Mouse (Mus musculus) CD4-positive naive resting alpha-beta T cell, adult 57 days (primary cell): ENCODE measurements around the gene Sec14l5. TPM values are rescaled to one million over a fixed set of nuclear protein-coding genes. Genes with fewer than 3 reads are reported as not detected.

Experiments used
- total RNA-seq: library from RNA; stranded (reverse); gene quantifications from one replicate; pipeline ENCODE4 v1.2.4, GENCODE M21; 2023

Gene Sec14l5
- total RNA-seq: not detected

DNA sequence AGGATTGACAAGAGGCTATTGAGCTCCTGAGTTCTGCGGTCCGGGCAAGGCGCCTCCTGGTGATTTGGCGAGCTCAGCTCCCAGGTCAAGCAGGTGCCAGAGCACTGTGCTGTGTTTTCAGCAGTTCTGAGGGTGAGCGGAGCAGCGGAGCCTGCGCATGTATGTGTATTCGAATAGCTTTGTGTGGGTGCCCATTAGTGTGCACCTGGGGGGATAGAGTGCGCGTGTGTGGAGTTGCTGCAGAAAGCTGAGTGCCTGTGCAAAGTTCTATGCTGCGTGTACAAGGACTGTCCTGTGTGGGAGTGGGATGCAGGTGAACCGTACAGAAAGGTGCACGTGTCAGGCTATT, at the start of gene Sec14l5:
Gene Sec14l5 (plus strand): TSS at position 73 of the 349 bp plus-strand sequence.

DNA sequence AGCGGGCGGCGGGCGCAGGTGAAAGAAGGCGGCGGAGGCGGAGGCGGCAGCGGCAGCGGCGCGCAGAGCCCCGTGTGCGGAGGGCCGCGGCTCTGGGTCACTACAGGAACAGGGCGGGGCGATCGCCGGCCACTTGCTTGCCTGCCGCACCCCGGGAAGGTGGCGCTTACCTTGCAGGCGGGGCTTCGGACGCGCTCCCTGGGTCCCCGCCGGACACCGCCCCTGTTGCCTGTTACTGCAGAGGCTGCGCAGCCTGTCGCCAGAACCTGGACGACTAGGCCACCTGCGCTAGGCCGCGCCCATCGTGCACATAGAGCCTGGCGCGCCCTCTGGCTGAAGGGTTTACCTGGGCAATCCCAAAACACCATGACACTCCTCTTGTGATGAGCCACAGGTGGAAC, 14.5 kb upstream of the Sec14l5 start, which contains the start of gene Ppl:
Gene Ppl (minus strand): TSS at position 21 of the 401 bp plus-strand sequence.

DNA sequence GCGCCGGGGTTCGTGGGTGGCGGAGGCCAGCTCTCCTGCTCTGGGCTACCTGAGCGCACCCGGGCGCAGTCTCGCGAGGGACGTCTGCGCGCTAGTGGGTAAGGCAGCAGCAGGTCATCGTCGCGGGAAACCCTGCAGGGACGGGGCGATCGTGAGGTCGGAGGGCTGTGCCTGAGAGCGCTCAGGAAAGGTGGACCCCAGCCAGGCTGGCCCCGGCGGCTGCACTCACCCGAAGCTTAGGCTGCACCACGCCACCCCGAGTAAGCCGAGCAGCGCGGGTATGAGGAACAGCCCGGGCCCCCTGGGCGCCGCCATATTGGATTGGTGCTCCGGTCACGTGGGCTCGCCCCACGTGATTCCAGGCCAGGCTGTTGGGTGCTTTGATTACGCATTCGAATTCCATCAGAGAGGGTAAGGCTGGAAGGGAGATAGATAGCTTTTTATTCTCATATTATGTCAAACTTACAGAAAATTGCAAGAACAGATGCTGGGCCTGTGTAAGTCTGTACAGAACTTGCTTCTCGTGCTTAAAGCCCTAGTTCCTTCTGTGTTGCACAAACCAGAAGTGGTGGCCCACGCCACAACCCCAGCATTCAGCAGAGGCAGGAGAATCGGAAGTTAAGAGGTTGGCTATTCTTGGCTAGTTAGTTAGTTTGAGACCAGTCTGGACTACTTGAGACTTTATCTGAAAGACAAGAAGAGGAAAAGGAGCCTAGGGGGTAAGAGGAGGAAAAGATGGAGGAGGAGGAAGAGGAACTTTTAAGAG, 56.9 kb downstream of the Sec14l5 start, which contains the start of gene Nagpa:
Gene Nagpa (minus strand): TSS at position 345 of the 766 bp plus-strand sequence.

DNA sequence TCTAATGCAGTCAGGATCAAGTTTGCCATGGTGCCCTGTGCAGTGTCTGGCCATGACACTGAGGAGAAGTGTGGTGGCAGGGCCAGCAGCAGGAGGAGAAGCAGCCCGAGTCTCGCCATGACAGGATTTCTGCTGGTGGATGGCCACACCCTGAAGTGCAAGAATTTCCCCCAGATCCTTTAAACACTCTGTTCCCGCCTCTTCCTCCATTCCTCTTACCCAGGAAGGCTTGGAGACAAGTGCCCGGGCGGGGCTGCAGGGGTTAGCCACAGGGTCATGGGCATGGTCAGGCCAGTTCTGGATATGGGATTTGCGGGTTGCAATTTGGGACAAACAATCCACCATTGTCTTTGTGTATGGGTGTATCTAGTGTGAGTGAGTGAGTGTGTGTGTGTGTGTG, 75.2 kb downstream of the Sec14l5 start, which contains the start of gene AU021092:
Gene AU021092 (minus strand): TSS at position 160 of the 400 bp plus-strand sequence.

DNA sequence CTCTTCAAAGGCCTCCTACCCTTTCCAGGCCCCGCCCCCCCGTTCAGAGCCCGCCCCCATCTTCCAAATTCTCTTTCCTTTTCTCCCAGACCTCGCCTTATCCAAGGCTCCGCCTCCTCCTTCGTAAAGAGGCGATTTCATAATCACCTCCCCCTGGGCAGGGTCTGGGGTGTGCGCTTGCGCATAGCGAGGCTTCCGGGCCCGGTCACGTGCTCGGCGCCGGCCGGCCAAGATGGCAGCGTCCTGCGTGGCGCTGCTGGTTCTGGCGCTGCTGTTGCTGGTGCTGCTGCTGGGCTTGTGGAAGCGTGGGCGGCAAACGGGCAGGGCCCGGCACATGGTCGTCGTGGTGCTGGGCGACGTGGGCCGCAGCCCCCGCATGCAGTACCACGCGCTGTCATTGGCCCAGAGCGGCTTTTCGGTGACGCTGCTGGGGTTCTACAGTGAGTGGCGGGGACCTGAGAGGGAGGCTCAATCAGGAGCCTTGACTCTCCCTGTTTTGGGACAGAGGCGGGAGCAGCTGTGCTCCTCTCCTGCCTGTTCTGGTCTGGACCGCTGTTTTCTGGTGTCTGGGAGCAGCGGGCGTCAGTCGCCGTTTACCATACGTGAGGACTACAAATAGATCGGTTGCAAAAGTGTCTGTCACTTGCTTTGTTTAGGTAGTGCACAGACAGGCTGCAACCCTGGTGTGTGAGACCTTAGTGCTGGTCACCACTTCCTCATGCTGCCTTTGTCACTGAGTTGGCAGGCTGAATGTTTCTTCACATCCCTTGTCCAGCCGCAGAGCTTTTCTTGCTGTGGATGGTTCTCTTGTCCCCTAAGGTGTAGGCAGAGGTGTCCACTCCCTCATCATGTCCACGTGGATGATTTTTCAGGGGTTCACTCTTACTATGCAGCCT, 86.8 kb downstream of the Sec14l5 start, which contains the start of gene Alg1:
Gene Alg1 (plus strand): TSS at position 204 of the 896 bp plus-strand sequence.

Other genes starting within 250 kb of the Sec14l5 start
- 48.4 TPM for gene Nudt16l1, start 208.3 kb upstream of the Sec14l5 start, total RNA-seq
- 63.4 TPM for gene Anks3, start 182.9 kb upstream of the Sec14l5 start, total RNA-seq
- gene Sept12, start 149.3 kb upstream of the Sec14l5 start, total RNA-seq: not detected
- not detected for gene Smim22, start 139.8 kb upstream of the Sec14l5 start, total RNA-seq
- gene Rogdi, start 133.6 kb upstream of the Sec14l5 start, total RNA-seq: 18.5 TPM
- gene Glyr1, start 97.2 kb upstream of the Sec14l5 start, total RNA-seq: 113 TPM
- 120 TPM for gene Ubn1, start 97.1 kb upstream of the Sec14l5 start, total RNA-seq
- gene Ppl, start 14.7 kb upstream of the Sec14l5 start, total RNA-seq: 1.2 TPM
- gene Nagpa, start 56.9 kb downstream of the Sec14l5 start, total RNA-seq: 25.3 TPM
- gene AU021092, start 75.2 kb downstream of the Sec14l5 start, total RNA-seq: 0.41 TPM
- 33.2 TPM for gene Alg1, start 86.5 kb downstream of the Sec14l5 start, total RNA-seq
- 22.9 TPM for gene Eef2kmt, start 108.9 kb downstream of the Sec14l5 start, total RNA-seq